Mouse (Mus musculus): Measurements from ENCODE around the gene Gm21119. TPM values are rescaled to one million over a fixed set of nuclear protein-coding genes. Genes with fewer than 3 reads are reported as not detected.
A peak's percentile ranks its signal among the peaks of the same experiment; 100 is the strongest.
"Not testable (repeated sequence)": the region's sequence is repeated elsewhere in the genome, so short reads cannot be mapped to it uniquely, and the experiment has no call there.

The Gm21119 gene
- total RNA-seq (2021) = under 1 TPM in 1 of 2 experiments, not detected in 1; 0.54 TPM

DNA sequence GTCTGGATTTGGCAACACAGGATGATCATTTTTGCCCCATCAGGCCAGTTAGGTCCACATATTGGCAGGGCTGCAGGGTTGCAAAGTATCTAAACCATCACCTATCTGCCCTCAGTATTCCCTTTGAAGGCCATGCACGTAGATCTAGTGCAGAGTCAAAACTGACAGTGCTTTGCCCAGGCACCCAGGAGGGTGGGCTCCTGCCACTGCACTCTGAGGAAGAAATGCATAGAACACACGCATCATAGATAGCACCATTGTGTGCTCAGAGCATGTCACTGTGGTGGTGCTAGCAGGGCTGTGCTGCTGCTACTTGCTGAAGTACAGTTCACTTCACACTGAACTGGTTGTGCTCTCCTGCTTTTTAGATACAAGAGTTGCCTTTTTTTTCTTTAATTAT lies at the start of gene Gm21119:
Gm21119 (plus strand) TSS at position 301 of the 400 bp plus-strand sequence.
- intact Hi-C loops (cut with DNase I); DNase-seq: not testable (repeated sequence)

DNA sequence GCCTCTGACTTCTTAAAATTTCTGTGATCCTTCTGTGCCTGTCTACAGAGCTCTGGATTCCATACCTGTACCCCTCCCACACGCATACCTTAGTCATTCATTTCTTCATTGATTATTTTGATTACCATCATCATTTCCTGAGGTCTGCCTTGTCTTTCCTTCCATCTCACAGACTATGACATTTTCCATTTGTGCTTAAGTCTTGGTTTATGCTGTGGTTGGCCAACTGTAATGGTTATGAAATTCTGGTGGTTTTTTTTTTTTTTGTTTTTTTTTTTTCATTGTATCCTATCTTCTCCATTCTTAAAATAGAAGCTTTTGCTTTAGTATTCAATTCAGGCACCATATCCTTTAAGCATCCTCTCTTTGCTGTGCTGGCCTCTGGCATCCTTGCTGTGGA lies 48.0 kb upstream of the Gm21119 start:
- intact Hi-C loops (cut with DNase I) = not testable (repeated sequence)

DNA sequence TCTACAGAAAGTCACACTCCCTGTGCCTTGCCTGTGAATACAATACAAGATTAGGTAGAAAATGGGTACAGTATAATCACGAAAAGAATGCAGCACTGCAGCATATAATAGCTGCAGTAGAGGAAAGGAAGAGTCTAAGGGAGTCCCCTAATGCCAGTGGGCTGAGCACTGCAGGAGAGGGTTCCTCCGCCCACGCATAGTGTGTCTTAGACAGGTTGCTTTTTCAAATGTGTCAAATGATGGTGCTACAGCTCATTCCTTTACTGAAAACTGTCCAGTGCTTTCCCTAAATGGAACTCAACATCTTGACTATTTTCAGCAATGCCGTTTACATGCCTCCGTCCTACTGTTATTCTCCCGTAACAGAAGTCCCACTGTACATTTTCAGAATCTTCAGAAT lies 33.6 kb upstream of the Gm21119 start:
- intact Hi-C loops (cut with DNase I) = not testable (repeated sequence)
- peak in 1 of 2 experiments; percentile 1 for DNase-seq

More for the DNA sequence above, 48.0 kb upstream of the Gm21119 start:
- not testable (repeated sequence) for DNase-seq

DNA sequence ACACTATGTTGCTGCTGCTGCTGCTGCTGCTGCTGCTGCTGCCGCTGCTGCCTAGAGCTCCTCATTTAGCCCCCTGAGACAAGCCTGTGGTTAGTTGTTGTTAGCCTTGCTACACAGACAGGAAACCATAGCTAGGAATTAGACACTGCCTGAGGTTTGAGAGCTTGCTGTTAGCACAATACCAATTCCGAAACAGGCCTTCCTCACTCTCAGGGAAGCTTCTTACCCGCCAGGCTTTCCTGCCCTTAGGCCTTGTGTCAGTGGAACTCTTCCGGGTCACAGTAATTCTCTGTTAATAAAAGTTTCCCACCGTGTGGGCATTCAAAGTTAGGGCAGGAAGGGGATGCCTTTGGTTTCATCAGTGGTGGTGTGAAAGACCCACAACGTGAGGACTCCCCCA lies 31.9 kb upstream of the Gm21119 start:
- DNase-seq; intact Hi-C loops (cut with DNase I): not testable (repeated sequence)

DNA sequence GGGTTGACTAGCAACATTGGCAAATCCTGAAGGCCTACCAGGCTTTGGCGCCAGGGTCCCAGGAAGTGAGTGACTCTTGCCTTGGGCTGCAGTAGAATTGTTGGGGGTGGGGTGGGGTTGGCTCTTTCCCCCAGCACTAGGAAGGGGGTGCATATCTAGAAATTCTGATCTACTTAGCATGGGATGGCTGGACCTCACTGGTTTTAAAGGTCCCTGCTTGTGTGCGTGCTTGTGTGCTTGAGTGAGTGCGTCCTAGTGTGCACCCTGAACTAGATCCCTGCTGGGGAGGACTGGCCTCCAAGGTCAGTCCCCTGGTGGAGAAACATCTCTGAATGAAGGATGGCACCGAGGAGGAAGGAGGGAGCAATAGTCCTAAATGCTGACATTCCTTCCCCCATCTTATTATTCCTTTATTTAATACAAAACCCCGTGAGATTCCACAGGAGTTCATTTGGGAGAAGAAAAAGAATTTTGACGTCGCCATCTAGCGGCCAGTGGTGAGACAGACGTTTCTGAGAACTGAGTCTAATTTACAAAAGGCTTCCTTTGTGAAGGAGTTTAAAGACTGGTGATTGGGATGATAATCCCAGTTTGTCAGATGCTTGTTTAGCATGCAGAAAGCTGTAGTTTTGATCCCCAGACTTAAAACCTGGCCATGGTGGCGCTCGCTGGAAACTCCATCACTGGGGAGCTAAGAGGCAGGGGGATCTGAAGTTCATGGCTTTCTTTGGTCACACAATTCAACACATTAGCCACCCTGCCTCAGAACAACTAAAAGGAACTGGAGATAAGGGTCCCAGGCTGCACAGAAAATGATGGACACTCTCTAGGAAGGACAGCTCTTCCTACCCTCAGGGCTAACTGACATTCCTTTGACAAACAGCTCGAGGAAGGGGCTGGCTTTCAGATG lies 26.2 kb upstream of the Gm21119 start:
- intact Hi-C loops (cut with DNase I) = not testable (repeated sequence)
- peak; percentile 2 to 7 for DNase-seq

DNA sequence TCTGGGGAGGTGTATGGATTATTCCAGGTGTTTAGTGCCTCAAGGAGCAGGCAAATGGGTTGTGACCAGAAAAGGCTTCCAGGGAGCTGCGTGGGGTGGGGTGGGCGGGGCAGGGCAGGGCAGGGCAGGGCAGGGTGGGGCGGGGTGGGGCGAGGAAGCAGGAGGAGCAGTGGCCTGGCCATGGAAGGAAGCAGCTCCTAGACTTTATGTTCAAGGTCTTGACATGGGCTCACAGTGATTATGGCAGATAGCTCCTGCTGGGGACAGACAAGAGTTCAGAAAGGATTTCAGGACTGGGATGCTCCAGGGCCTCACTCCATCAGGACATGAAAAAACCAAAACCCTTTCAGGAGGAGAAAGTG lies 25.6 kb upstream of the Gm21119 start:
- intact Hi-C loops (cut with DNase I) = not testable (repeated sequence)

DNA sequence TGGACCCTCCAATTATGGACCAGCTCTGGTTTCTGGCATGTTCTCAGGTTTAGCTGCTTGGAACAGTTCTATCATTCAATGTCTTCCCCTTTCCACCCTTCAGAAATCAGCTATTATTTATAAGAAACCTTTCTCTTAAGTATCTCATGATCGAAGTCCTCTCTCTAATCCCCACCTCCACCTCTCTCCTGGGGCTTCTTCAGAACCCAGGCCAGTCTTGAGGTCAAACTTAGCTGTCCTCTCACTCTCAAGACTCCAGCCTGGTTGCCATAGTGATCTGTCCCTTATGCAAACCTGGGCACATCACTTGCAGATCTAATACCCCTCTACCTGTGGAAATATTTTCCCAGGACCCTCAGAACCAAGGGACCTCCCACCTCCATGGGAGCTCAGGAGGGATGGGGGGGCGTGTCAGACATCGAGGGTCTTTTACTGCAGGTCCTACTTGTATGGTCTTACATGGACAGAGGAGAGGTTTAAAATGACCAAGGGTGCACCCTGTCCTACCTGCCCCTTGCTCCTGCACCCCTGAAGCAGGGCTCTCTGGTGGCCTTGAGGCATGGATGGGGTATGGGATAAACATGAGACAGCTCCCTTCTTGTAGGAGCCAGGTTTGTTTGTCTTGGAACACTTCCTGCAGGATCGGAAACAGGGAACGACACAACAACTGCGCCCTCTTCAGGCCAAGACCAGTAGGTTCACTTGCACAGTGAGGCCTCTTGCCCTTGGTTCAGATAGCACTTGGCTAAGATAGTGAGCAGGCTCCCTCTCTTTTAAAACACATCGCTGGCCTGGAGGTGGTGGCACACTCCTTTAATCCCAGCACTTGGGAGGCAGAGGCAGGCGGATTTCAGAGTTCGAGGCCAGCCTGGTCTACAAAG lies 24.4 kb upstream of the Gm21119 start:
- peak; percentile 24 to 37 for DNase-seq
- intact Hi-C loops (cut with DNase I) = not testable (repeated sequence)

More for the DNA sequence above, 25.6 kb upstream of the Gm21119 start:
- peak; percentile 18 to 22 for DNase-seq

DNA sequence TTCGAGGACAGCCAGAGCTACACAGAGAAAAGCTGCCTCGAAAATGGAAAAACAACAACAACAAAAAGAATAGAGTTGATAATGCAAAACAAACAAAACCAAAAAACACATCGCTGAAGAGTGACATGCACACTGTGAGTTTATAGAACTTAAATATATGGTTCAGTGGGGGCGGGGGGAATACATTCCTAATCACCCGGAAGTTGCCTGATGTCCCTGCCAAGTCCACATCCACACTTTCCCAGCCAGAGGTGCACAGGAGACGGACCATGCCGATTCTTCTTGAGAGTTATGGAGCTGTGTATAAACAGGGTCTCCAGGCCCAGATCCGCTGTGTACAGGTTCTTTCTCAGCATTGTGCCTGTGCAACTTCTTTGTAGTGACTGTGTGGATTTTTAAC lies 23.7 kb upstream of the Gm21119 start:
- DNase-seq; intact Hi-C loops (cut with DNase I): not testable (repeated sequence)

DNA sequence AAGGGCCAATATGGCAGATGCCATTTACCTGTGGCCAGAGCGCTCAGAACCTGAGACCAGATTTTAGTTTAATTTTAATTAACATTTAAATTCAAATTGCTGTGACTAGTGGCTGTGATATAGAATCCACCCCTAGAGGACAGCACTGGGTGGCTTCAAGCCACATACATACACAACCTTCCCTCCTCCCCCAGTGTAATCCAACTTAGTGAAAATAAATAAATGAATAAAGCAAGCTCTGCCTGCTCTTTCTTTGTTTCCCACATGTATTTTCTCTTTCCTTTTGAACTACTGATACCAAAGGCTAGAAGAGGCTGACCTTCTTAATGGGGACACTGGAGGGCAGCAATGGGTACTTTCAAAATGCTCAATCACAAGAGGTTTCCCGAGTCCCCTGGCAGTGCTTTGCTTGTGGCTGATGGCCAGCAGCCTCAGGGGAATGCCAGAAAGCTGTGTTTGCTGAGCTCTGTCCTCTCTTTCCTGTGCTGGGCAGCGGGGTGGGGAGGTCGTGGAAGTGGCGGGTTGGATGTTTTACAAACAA lies 21.9 kb upstream of the Gm21119 start:
- intact Hi-C loops (cut with DNase I) = not testable (repeated sequence)

DNA sequence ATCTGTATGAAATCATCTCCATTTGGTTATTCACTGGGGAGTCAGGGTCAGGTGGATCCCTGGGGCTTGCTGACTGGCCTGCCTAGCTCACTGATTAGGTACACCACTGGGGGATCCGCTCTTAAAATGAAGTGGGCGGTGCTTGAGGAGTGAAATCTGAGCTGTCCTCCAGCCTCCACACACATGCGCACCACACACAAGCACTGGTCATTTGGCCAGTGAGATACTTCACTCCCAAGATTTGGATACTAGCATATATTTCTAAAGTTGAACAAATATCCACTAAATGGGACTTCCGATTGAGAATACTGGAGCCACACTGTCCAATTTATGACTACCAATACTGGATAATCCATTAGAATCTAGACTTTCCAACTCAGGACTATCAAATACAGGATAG lies 20.9 kb upstream of the Gm21119 start:
- intact Hi-C loops (cut with DNase I) = not testable (repeated sequence)
- DNase-seq = peak; percentile 50 to 57

More for the DNA sequence above, 21.9 kb upstream of the Gm21119 start:
- not testable (repeated sequence) for DNase-seq

DNA sequence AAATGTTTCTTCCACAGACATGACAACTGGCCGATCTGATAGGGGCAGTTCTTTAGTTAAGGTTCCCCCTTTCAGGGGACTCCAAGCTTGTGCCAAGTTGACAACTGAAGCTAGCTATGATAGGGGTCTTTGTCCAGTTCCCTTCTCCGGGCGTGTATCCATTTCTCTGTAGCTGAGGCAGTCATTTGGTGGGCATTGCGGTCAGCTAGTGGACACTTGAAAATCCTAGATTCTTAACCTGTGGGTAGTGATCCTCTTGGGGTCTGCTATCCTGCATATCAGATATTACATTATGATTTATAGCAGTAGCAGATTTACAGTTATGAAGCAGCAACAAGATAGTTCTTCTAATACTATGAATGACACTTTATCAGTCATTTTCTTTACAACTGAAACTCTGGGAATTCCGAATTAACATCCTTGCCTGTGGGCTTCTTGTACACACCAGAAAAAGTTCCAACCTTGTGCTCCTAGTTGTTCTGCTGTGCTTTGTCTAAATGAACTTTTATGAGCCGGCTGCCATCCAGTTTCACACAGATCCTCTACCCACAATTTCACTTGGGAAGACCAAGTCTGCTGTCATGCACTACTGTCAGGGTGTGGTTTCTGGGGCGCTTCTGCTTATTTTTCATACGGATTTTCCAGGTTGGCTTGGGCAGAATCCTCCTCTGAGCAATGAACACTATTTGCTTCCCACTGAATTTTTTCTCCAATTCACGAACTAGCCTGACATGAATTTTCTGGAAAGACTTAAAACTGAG lies 18.5 kb upstream of the Gm21119 start:
- peak; percentile 2 to 3 for DNase-seq

DNA sequence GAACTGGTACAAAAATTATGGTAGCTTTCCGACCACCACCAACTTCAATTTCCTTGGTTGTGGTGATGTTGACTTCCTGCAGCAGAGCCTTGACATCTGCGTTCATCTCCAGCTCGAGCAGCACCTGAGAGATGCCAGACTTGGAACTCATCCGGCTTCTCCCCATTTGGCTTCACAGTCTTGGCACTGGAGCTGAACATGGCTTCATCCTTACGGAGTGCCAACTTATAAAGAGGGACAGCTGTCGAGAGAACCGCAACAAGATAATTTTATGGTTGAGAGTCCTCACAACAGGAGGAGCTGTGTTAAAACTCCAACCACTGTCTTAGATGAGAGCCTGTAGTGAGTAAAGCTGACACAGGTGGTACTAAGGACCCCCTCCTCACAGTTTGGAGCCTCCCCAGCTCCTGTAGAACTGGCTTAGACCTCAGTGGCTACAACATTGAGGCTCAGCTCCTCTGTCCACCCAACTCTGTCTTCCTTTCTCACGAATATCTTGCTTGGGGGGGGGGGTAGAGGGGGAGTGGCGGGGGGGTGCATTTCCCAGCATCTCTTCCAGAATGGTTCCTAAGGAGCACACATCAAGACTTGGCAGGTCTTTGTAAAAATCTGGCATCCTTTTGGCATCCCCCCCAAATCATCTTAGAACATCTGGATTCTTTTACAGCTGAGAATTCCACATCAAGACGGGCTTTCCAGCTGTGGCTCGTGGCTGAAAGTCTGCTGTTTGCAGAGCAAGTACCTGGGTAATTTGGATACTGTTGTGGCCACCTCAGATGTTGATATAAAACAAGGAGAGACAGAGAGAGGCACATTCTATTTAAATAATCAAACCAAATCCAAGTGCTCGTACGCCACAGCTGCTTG lies 17.6 kb upstream of the Gm21119 start:
- peak; percentile 46 to 48 for DNase-seq
- intact Hi-C loops (cut with DNase I) = not testable (repeated sequence)

More for the DNA sequence above, 18.5 kb upstream of the Gm21119 start:
- intact Hi-C loops (cut with DNase I) = not testable (repeated sequence)

DNA sequence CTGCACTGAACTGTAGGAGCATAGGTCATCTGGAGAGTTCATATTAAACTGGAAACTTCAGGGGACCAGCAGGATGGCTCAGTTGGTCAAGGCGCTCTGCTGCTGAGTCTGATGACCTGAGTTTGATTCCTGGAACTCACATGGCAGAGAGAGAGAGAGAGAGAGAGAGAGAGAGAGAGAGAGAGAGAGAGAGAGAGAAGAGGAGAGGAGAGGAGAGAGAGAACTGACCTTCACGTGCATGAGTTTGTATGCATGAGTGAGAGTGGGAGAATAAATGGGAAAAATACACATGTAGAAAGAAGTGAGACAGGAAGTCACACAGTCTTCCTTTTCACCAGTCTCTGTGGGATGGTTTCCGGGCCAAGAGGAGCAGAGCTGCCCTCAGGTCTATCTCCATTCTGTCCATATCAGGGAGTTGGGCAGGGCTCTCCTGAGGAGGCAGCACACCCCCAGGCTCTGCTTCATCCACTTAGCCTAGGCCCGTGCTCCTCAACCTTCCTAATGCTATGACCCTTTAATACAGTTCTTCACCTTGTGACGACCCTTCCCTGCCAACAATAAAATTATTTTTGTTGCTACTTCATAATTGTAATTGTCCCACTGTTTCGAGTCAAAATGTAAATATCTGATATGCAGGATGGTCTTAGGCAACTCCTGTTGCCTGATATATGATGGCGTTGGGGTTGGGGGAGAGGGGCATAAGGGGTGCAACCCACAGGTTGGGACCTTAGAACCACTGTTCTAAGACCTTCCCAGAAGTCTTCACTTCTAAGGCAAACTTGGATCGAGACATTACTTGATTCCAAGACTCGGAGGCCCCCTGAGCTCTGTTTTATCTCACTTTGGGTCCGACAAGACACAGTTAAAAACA lies 16.2 kb upstream of the Gm21119 start:
- intact Hi-C loops (cut with DNase I); DNase-seq: not testable (repeated sequence)

DNA sequence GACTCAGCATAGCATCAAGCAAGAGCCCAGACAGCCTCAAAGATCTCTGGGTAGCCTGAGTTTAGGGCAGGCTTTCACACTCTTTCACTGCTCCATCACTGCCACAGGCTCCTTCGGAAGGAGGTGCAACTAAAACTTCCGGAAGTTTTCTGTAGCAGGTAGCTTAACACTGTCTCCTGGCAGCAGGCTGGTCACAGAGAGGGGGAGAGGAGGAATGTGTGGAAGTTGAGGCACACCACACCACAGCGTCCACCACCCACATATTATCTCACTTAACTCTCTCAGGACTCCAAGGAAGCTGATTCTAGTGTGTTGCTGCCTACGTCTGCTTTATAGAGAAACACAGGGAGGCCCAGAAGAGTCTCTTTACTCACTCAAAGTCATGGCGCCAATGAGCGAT lies 15.4 kb upstream of the Gm21119 start:
- DNase-seq; intact Hi-C loops (cut with DNase I): not testable (repeated sequence)

DNA sequence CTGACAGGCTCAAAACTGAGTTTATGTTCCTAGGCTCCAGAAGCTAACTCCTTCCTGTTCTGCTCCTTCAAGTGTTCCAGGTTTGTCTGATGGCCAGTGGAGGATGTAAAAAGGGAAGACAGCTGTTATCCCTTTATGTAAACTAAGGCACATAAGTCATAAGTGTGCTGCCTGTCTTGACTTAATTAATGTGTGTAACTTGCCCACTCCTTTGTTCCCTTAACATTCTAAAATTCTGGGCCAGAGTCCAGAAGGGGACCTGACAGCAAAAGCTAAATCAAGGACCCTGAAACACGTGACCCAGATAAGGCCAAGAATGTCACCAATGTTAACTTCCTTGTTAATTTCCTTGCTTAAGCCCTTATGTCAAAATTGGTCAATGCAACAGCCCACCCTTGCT lies 3.9 kb upstream of the Gm21119 start:
- intact Hi-C loops (cut with DNase I); DNase-seq: not testable (repeated sequence)

DNA sequence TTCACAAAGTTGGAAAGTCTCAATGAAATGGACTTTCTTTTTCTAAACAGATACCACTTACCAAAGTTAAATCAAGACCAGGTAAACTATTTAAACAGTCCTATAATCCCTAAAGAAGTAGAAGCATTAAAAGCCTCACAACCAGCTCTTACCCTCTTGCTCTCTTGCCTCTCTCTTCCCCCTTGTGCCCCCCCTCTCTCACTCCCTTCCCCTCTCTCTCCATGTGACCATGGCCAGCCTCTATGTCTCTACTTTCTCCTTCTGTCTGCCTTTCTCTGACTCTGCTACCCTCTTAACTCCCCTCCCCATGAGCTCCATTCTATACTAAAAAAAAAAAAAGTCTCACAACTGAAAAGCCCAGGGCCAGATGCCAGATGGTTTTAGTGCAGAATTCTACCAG lies 2.0 kb upstream of the Gm21119 start:
- DNase-seq; intact Hi-C loops (cut with DNase I): not testable (repeated sequence)

DNA sequence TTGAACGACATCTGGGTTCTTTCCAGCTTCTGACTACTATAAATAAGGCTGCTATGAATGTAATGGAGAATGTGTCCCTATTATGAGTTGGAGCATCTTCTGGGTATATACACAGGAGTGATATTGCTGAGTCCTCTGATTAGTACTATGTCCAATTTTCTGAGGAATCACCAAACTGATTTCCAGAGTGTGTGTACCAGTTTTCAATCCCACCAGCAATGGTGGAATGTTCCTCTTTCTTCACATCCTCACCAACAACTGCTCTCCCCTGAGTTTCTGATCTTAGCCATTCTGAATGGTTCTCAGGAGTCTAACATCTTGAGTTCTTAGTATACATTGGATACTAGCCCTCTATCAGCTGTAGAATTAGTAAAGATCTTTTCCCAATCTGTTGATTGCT lies 16.0 kb downstream of the Gm21119 start:
- intact Hi-C loops (cut with DNase I); DNase-seq: not testable (repeated sequence)

DNA sequence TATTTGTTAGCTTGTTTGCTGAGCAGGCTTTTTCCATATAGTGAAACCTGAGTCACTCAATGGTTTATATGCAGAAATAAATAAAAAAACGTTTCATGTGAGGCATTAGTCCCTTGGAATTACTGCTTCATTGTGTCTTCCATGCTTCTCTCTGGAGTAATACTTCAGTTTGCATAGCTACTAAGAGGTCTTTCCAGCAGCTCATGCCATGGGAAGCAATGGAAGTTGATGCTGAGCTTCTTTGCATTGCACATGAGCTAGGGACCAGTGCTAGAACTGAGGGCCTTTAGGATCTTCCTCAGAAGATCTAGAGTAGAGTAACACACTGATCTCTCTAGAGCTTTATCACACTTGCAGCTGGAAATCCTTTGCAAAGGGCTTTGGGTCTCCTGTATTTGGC lies 23.2 kb downstream of the Gm21119 start:
- peak in 1 of 2 experiments; percentile 1 for DNase-seq
- intact Hi-C loops (cut with DNase I) = not testable (repeated sequence)
